Mouse (Mus musculus): ENCODE data around the gene Brd1. TPM values are rescaled to one million over a fixed set of nuclear protein-coding genes. Genes with fewer than 3 reads are reported as not detected.
A peak's percentile ranks its signal among the peaks of the same experiment; 100 is the strongest.
"Not testable (repeated sequence)": the region's sequence is repeated elsewhere in the genome, so short reads cannot be mapped to it uniquely, and the experiment has no call there.

Gene Brd1
- 10 to 100 TPM; 60.3 to 66.5 TPM for total RNA-seq (2021)

GRCm38 (mm10) chr15:88733834-88734571, at the start of gene Brd1:
Brd1 (minus strand) TSS chr15:88734233.
- DNase-seq, result peak; percentile 84
- intact Hi-C loops (cut with DNase I), result no loop called here

GRCm38 (mm10) chr15:88774630-88775029, 40.6 kb upstream of the Brd1 start:
- intact Hi-C loops (cut with DNase I); DNase-seq: not testable (repeated sequence)

GRCm38 (mm10) chr15:88768537-88768936, 34.5 kb upstream of the Brd1 start:
- intact Hi-C loops (cut with DNase I), result loop anchor here (10.0 kb wide), 1 partner anchor 46 kb away; the partner anchor contains the start of genes Alg12 and Creld2

GRCm38 (mm10) chr15:88766139-88766538, 32.1 kb upstream of the Brd1 start:
- intact Hi-C loops (cut with DNase I), result loop anchor here (10.0 kb wide), 1 partner anchor 49 kb away; the partner anchor contains the start of genes Alg12 and Creld2
- not testable (repeated sequence) for DNase-seq

More at GRCm38 (mm10) chr15:88768537-88768936, 34.5 kb upstream of the Brd1 start:
- DNase-seq, result no peak

GRCm38 (mm10) chr15:88761551-88761950, 27.5 kb upstream of the Brd1 start:
- no peak for DNase-seq
- intact Hi-C loops (cut with DNase I), result loop anchor here (10.0 kb wide), 1 partner anchor 53 kb away; the partner anchor contains the start of genes Alg12 and Creld2

- DNase-seq, result no peak
Observed at GRCm38 (mm10) chr15:88758061-88758460, 24.0 kb upstream of the Brd1 start.

GRCm38 (mm10) chr15:88755761-88756160, 21.7 kb upstream of the Brd1 start:
- intact Hi-C loops (cut with DNase I), result no loop called here
- no peak for DNase-seq

More at GRCm38 (mm10) chr15:88758061-88758460, 24.0 kb upstream of the Brd1 start:
- intact Hi-C loops (cut with DNase I), result no loop called here

- no peak for DNase-seq
- intact Hi-C loops (cut with DNase I), result no loop called here
Observed at GRCm38 (mm10) chr15:88754896-88755295, 20.9 kb upstream of the Brd1 start.

- intact Hi-C loops (cut with DNase I), result no loop called here
- DNase-seq, result no peak
Observed at GRCm38 (mm10) chr15:88752403-88752733, 18.3 kb upstream of the Brd1 start.

- intact Hi-C loops (cut with DNase I), result no loop called here
- DNase-seq, result peak; percentile 51
Observed at GRCm38 (mm10) chr15:88751564-88752402, 17.8 kb upstream of the Brd1 start, which contains the start of gene Zbed4. Zbed4 (plus strand) TSS chr15:88751660.

- DNase-seq, result peak; percentile 99
- intact Hi-C loops (cut with DNase I), result no loop called here
Observed at GRCm38 (mm10) chr15:88750677-88751563, 16.9 kb upstream of the Brd1 start.

- intact Hi-C loops (cut with DNase I), result no loop called here
- no peak for DNase-seq
Observed at GRCm38 (mm10) chr15:88750032-88750431, 16.0 kb upstream of the Brd1 start.

GRCm38 (mm10) chr15:88749617-88750016, 15.6 kb upstream of the Brd1 start:
- DNase-seq; intact Hi-C loops (cut with DNase I): not testable (repeated sequence)

- intact Hi-C loops (cut with DNase I), result no loop called here
- DNase-seq, result no peak
Observed at GRCm38 (mm10) chr15:88745926-88746325, 11.9 kb upstream of the Brd1 start.

- DNase-seq, result no peak
- intact Hi-C loops (cut with DNase I), result no loop called here
Observed at GRCm38 (mm10) chr15:88745347-88745746, 11.3 kb upstream of the Brd1 start.

- DNase-seq; intact Hi-C loops (cut with DNase I): not testable (repeated sequence)
Observed at GRCm38 (mm10) chr15:88743371-88743770, 9.3 kb upstream of the Brd1 start.

- no peak for DNase-seq
- intact Hi-C loops (cut with DNase I), result no loop called here
Observed at GRCm38 (mm10) chr15:88741366-88741765, 7.3 kb upstream of the Brd1 start.

GRCm38 (mm10) chr15:88738466-88738865, 4.4 kb upstream of the Brd1 start:
- intact Hi-C loops (cut with DNase I), result no loop called here
- DNase-seq, result no peak

GRCm38 (mm10) chr15:88736166-88736565, 2.1 kb upstream of the Brd1 start:
- intact Hi-C loops (cut with DNase I), result no loop called here
- no peak for DNase-seq

GRCm38 (mm10) chr15:88733041-88733751, 837 bp downstream of the Brd1 start:
- intact Hi-C loops (cut with DNase I), result no loop called here
- peak; percentile 51 for DNase-seq
